Mouse (Mus musculus) neural tube, embryonic 13.5 days (tissue): Measurements from ENCODE around the gene Rpp30. TPM values are rescaled to one million over a fixed set of nuclear protein-coding genes. Genes with fewer than 3 reads are reported as not detected.

ENCODE experiments used
- ATAC-seq: fragments of 200-750 bp; cut with Nextera tagmentation; 2 replicates; pipeline ENCODE4 v1.8.0; 2017; ENCODE audit warnings: low read depth, mild to moderate bottlenecking, moderate TSS enrichment, moderate library complexity
- H3K27ac ChIP-seq: fragments of 300-500 bp; sonication (generic); replicated peaks from 2 replicates; pipeline ENCODE4 v1.5.1; 2015; ENCODE audit warnings: moderate library complexity, mild to moderate bottlenecking, inconsistent platforms
- H3K27me3 ChIP-seq: fragments of 300-500 bp; sonication (generic); 2 replicates; pipeline ENCODE4 v1.6.1; 2015; ENCODE audit warnings: mild to moderate bottlenecking, inconsistent platforms
- H3K36me3 ChIP-seq: fragments of 300-500 bp; sonication (generic); 2 replicates; pipeline ENCODE4 v1.6.1; 2015; ENCODE audit warnings: mild to moderate bottlenecking, inconsistent platforms
- H3K4me1 ChIP-seq: fragments of 300-500 bp; sonication (generic); replicated peaks from 2 replicates; pipeline ENCODE4 v1.6.1; 2015; ENCODE audit warnings: inconsistent platforms
- H3K4me2 ChIP-seq: fragments of 300-500 bp; sonication (generic); 2 replicates; pipeline ENCODE4 v1.6.1; 2015; ENCODE audit warnings: inconsistent platforms, mild to moderate bottlenecking, moderate library complexity
- H3K4me3 ChIP-seq: fragments of 300-500 bp; sonication (generic); 2 replicates; pipeline ENCODE4 v1.5.1; 2015; ENCODE audit warnings: mild to moderate bottlenecking, inconsistent platforms
- H3K9ac ChIP-seq: fragments of 300-500 bp; sonication (generic); 2 replicates; pipeline ENCODE4 v1.6.1; 2015; ENCODE audit warnings: moderate library complexity, mild to moderate bottlenecking, inconsistent platforms
- H3K9me3 ChIP-seq: fragments of 300-500 bp; sonication (generic); 2 replicates; pipeline ENCODE4 v1.6.1; 2016; ENCODE audit warnings: inconsistent platforms
- WGBS: fragments of 180-500 bp; shearing (Covaris S2); methylation state at CpG from one replicate; pipeline ENCODE4 v1.1.7; 2015; 5-methylcytosine and 5-hydroxymethylcytosine counted together
- polyA plus RNA-seq: library from polyadenylated mRNA; unstranded; fragments of >200 nt; fragmentation: Nextera tagmentation; extraction: Ambion mirVana; gene quantifications from 2 replicates; pipeline ENCODE4 v1.2.1, GENCODE M21; 2015

Gene Rpp30
- polyA plus RNA-seq, 1 experiment from 2014 or later = 80.8 TPM

DNA sequence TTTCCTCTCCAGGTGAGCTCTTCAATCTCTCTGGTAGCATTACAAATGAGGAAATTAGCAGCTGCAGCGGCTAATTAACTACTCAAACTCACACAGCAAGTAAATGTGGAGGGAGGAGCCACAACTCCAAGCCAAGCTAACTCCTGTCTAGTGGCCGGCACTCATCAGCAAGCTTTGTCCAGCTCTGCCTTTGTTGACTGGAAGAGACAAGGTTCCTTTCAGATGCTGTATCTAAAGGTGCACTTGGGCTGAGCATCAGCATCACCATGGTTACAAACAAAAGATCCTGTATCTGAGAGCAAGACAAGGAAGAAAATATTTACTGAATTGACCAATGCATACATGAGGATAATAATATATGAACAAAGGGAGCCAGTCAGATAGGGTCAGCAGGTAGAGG lies 46.7 kb downstream of the Rpp30 start:
- Histone ChIP-seq H3K4me1 (no peaks in the 10 kb centered on the region; the same call in 1 of the 2 replicates), H3K9me3 (no peaks in the 10 kb centered on the region), H3K4me3 (no peak overlapping the region), H3K36me3 (no peaks in the 10 kb centered on the region), H3K9ac (no peak overlapping the region), H3K4me2 (no peak overlapping the region), H3K27me3 (no peaks in the 10 kb centered on the region), H3K27ac (no peak overlapping the region)
- no peak for ATAC-seq
- WGBS = 49% methylated on average over 2 of the region's 2 CpGs

DNA sequence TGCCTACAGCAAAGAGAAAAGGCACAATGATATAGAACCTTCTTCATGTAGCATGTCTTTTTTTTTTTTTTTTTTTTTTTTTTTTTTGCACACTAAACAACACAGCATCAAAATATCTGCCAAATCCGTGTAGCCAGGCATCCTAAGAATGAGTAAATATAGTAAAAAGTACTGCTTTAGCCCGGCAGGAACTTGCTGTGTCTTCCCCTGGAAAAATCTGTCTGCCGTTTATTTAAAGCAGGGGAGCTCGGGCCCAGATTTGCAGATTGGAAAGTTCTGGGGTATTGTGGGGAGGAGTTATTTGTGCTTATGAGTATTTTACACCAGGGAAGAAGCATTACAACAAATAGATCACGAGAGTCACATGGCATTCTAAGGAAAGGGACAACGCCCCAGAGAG lies 48.5 kb downstream of the Rpp30 start:
- no peak overlapping the region for H3K4me2 ChIP-seq
- no peak overlapping the region for H3K27ac ChIP-seq
- no peaks in the 10 kb centered on the region for H3K9me3 ChIP-seq
- no peaks in the 10 kb centered on the region for H3K27me3 ChIP-seq
- no peak overlapping the region for H3K4me3 ChIP-seq
- H3K36me3 ChIP-seq = no peaks in the 10 kb centered on the region
- no peaks in the 10 kb centered on the region; the same call in 1 of the 2 replicates for H3K4me1 ChIP-seq
- no peak for ATAC-seq
- WGBS = 79% methylated on average over 6 of the region's 6 CpGs
- H3K9ac ChIP-seq = no peak overlapping the region

- no peak overlapping the region for H3K9ac ChIP-seq
- H3K27ac ChIP-seq = no peak overlapping the region
- no peaks in the 10 kb centered on the region for H3K36me3 ChIP-seq
- H3K4me2 ChIP-seq = no peak overlapping the region
- no peaks in the 10 kb centered on the region for H3K9me3 ChIP-seq
- no peak overlapping the region for H3K4me3 ChIP-seq
- no peaks in the 10 kb centered on the region; the same call in 1 of the 2 replicates for H3K4me1 ChIP-seq
- H3K27me3 ChIP-seq = no peaks in the 10 kb centered on the region
- no peak for ATAC-seq
- 92% methylated on average over 6 of the region's 6 CpGs for WGBS
These were observed 49.5 kb downstream of the Rpp30 start for GRCm38 (mm10) chr19:36133064-36133463.

DNA sequence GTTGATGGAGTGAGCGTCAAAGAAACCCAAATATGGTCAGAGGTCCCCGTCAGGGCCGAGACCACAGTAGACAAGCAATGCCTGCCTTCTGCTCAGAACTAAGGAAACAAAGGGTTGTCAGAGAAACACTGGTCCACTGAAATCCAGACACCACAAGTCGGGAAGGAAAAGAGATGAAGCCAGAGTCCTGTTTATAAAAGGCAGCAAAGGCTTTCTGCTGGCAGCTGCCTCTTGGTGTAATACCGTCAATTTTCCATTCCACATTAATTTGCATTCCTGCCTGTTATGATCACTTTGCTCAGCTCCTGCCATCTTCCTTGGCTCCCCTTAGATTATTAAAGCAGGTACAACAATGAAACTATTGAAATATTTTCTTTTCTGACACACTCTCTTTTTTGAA lies 50.2 kb downstream of the Rpp30 start:
- 63% methylated on average over 5 of the region's 5 CpGs for WGBS
- Histone ChIP-seq H3K4me3 (no peak overlapping the region), H3K27me3 (no peaks in the 10 kb centered on the region), H3K9ac (no peak overlapping the region), H3K27ac (no peak overlapping the region), H3K9me3 (no peaks in the 10 kb centered on the region), H3K4me1 (no peaks in the 10 kb centered on the region; the same call in 1 of the 2 replicates), H3K4me2 (no peak overlapping the region), H3K36me3 (no peaks in the 10 kb centered on the region)
- ATAC-seq = no peak

DNA sequence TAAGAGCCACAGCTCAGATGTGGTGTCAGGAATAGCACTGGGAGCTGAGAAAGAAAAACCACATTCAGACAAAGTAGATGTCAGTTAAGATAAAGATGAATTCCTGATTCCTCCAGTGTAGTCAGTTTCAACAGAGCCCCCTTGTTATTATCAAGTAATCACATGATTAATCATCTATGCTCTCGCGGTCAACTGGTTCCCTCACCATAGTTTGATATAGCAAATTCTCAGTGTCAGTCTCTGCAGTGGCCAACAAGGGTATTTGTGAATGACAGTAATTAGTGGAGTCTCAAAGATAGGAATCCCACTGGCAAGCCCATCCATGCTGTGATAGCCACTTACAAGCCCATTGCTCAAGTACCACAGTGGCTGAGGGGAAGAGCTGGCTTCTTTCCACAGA lies 60.1 kb downstream of the Rpp30 start:
- ATAC-seq = no peak
- no peak overlapping the region for H3K4me3 ChIP-seq

GRCm38 (mm10) chr19:36148578-36148977 lies 65.1 kb downstream of the Rpp30 start:
- Histone ChIP-seq H3K27me3 (no peaks in the 10 kb centered on the region), H3K27ac (no peak overlapping the region), H3K9ac (no peak overlapping the region), H3K4me2 (no peak overlapping the region), H3K4me1 (no peaks in the 10 kb centered on the region; the same call in 1 of the 2 replicates), H3K36me3 (no peaks in the 10 kb centered on the region), H3K9me3 (peaks cover 9% of the 10 kb centered on the region; the same call in 1 of the 2 replicates), H3K4me3 (no peak overlapping the region)
- WGBS = 89% methylated on average over 6 of the region's 6 CpGs
- no peak for ATAC-seq

More for the DNA sequence above, 60.1 kb downstream of the Rpp30 start:
- Histone ChIP-seq H3K4me2 (no peak overlapping the region), H3K27ac (no peak overlapping the region), H3K27me3 (no peaks in the 10 kb centered on the region), H3K9ac (no peak overlapping the region), H3K36me3 (no peaks in the 10 kb centered on the region), H3K4me1 (no peaks in the 10 kb centered on the region), H3K9me3 (peaks cover 9% of the 10 kb centered on the region; the same call in 1 of the 2 replicates)
- WGBS = 90% methylated on average over 2 of the region's 2 CpGs

DNA sequence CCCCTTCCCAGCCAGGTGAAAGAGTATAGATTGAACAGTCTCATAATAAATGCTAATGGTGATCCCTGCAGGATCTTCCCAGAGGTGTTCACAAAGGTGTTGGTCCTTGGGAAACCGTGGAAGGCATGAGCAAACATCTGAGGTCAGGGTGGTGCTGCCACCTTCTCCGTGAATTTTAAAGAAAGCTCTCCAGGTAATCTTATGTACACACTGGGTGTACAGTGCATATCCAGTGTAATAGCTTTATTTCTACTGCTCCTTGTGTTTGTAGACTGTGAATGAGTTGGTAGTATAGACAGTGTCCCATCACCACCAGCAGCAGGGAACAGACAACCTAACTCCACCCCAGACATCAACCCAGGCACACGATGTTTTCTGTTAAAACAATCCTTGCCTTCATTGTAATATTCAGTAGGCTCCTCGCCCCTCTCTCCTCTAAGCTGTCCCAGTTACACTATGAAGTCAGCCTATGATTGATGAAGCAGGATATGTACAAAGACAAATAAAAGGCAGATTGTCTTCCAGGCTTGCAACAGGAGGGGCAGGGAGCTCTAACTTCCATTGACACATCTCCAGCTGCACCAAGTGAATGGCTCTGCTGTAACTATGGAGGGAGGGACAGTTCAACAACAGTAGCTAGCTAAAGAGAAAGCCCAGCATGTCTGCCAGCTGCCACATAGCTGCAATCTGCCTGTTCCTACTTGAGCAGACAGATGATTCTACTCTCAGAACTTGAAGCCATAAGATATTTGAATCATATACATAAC lies 66.9 kb downstream of the Rpp30 start:
- WGBS = 66% methylated on average over 4 of the region's 4 CpGs
- H3K27ac ChIP-seq = no peak overlapping the region
- no peak overlapping the region for H3K4me3 ChIP-seq
- ATAC-seq = no peak
- H3K9me3 ChIP-seq = no peaks in the 10 kb centered on the region
- H3K27me3 ChIP-seq = no peaks in the 10 kb centered on the region
- H3K36me3 ChIP-seq = no peaks in the 10 kb centered on the region
- no peaks in the 10 kb centered on the region; the same call in 1 of the 2 replicates for H3K4me1 ChIP-seq
- no peak overlapping the region for H3K9ac ChIP-seq
- no peak overlapping the region for H3K4me2 ChIP-seq

Other genes with a start within 250 kb of the Rpp30 start
- gene Htr7, start 26.2 kb upstream of the Rpp30 start, polyA plus RNA-seq = 17.2 and 18.9 TPM in 2 replicates
- 0.37 and 0.38 TPM in 2 replicates for gene Ankrd1, start 36.4 kb downstream of the Rpp30 start, polyA plus RNA-seq